Mouse (Mus musculus) frontal cortex, postnatal 25 days (tissue): ENCODE measurements around the gene Lax1.
"Not testable (repeated sequence)": the region's sequence is repeated elsewhere in the genome, so short reads cannot be mapped to it uniquely, and the experiment has no call there.

Experiments used
- DNase-seq, 2 experiments: peaks; one replicate each; pipeline ENCODE4 v3.0.0; 2022; ENCODE audit warnings: low spot score in 2 of 2

Gene Lax1

GRCm38 (mm10) chr1:133689897-133690296 is at the start of gene Lax1:
Lax1 (minus strand) TSS chr1:133690108.
- DNase-seq: no peak

- no peak for DNase-seq
Measured at GRCm38 (mm10) chr1:133736664-133737063, 46.8 kb upstream of the Lax1 start.

GRCm38 (mm10) chr1:133735995-133736652 is 46.2 kb upstream of the Lax1 start:
- DNase-seq: peak; percentile 49 to 55

GRCm38 (mm10) chr1:133732814-133733213 is 42.9 kb upstream of the Lax1 start:
- DNase-seq: no peak

- no peak for DNase-seq
Measured at GRCm38 (mm10) chr1:133728339-133728738, 38.4 kb upstream of the Lax1 start.

GRCm38 (mm10) chr1:133720342-133720741 is 30.4 kb upstream of the Lax1 start:
- DNase-seq: no peak

GRCm38 (mm10) chr1:133718786-133719185 is 28.9 kb upstream of the Lax1 start:
- no peak for DNase-seq

GRCm38 (mm10) chr1:133718296-133718695 is 28.4 kb upstream of the Lax1 start:
- no peak for DNase-seq

GRCm38 (mm10) chr1:133716464-133716863 is 26.6 kb upstream of the Lax1 start:
- no peak for DNase-seq

GRCm38 (mm10) chr1:133715191-133715590 is 25.3 kb upstream of the Lax1 start:
- no peak for DNase-seq

- DNase-seq: no peak
Measured at GRCm38 (mm10) chr1:133713009-133713370, 23.1 kb upstream of the Lax1 start.

- DNase-seq: no peak
Measured at GRCm38 (mm10) chr1:133712288-133713008, 22.5 kb upstream of the Lax1 start.

GRCm38 (mm10) chr1:133711376-133711775 is 21.5 kb upstream of the Lax1 start:
- DNase-seq: no peak

GRCm38 (mm10) chr1:133710895-133711294 is 21.0 kb upstream of the Lax1 start:
- DNase-seq: no peak

- DNase-seq: no peak
Measured at GRCm38 (mm10) chr1:133709292-133709691, 19.4 kb upstream of the Lax1 start.

- not testable (repeated sequence) for DNase-seq
Measured at GRCm38 (mm10) chr1:133701824-133702223, 11.9 kb upstream of the Lax1 start.

- no peak for DNase-seq
Measured at GRCm38 (mm10) chr1:133697935-133698620, 8.2 kb upstream of the Lax1 start.

GRCm38 (mm10) chr1:133695901-133696300 is 6.0 kb upstream of the Lax1 start:
- no peak for DNase-seq

- DNase-seq: no peak
Measured at GRCm38 (mm10) chr1:133694876-133695275, 5.0 kb upstream of the Lax1 start.

- DNase-seq: no peak
Measured at GRCm38 (mm10) chr1:133694301-133694700, 4.4 kb upstream of the Lax1 start.

- DNase-seq: no peak
Measured at GRCm38 (mm10) chr1:133693536-133694114, 3.7 kb upstream of the Lax1 start.

GRCm38 (mm10) chr1:133692195-133692594 is 2.3 kb upstream of the Lax1 start:
- no peak for DNase-seq
